Mouse (Mus musculus): ENCODE results near the gene Gm6034. TPM values are rescaled to one million over a fixed set of nuclear protein-coding genes. Genes with fewer than 3 reads are reported as not detected.
"Not testable (repeated sequence)": the region's sequence is repeated elsewhere in the genome, so short reads cannot be mapped to it uniquely, and the experiment has no call there.

The Gm6034 gene
- total RNA-seq, 2 experiments from 2014 or later = not detected

DNA sequence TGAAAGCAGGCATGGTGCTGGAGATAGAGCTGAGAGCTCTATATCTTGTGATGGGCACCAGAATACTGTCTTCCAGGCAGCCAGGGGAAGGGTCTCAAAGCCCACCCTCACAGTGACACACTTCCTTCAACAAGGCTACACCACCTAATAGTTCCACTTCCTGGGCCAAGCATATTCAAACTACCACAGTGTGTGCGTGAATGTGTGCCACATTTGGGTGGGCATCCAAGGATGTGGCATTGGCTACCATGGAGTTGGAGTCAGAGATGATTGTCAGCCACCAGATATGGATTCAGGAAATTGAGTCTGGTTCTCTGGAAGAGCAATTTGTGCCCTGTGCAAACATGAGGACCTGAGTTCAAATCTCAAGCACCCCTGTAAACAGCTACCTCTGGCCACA lies 21.5 kb upstream of the Gm6034 start:
- no peak for DNase-seq
- intact Hi-C loops (cut with DNase I; ENCODE audit: low total_unique reads) = no loop called here

DNA sequence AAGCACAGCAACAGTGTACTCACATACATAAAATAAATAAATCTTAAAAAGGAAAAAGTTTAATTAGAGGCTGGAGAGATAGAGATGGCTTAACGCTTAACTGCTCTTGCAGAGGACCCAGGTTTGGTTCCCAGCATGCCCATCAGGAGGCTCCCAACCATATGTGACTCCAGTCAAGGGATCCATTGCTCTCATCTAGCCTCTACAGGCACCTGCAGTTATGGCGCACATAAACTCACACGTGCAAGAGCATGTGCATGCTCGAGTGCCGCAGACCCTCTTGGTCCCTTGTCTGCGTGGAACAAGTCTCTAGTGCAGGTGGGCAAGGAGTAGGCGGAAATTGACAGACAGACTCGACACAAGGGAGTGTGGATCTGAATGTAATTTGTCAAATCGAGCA lies 20.7 kb upstream of the Gm6034 start:
- intact Hi-C loops (cut with DNase I; ENCODE audit: low total_unique reads) = no loop called here

DNA sequence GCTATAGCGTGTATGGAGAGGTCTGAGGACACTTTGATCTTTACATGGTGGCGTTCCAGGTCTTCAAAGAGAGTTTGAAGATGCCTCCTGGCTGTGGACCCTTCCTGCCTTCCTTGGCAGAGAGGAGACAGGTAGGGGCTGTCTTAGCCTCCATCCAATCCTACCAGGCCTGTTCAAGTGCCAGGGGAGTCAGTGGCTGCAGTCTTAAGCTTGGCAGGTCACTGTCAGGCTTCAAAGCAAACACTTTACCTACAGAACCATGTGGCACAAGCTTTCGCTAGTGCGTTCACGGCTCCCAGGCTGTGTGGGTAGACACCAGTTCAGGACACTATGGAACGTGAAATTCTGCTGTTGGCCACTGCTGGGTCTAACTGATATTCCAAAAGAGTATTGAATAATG lies 19.8 kb upstream of the Gm6034 start:
- intact Hi-C loops (cut with DNase I; ENCODE audit: low total_unique reads) = no loop called here
- no peak for DNase-seq

More for the DNA sequence above, 20.7 kb upstream of the Gm6034 start:
- DNase-seq = no peak

DNA sequence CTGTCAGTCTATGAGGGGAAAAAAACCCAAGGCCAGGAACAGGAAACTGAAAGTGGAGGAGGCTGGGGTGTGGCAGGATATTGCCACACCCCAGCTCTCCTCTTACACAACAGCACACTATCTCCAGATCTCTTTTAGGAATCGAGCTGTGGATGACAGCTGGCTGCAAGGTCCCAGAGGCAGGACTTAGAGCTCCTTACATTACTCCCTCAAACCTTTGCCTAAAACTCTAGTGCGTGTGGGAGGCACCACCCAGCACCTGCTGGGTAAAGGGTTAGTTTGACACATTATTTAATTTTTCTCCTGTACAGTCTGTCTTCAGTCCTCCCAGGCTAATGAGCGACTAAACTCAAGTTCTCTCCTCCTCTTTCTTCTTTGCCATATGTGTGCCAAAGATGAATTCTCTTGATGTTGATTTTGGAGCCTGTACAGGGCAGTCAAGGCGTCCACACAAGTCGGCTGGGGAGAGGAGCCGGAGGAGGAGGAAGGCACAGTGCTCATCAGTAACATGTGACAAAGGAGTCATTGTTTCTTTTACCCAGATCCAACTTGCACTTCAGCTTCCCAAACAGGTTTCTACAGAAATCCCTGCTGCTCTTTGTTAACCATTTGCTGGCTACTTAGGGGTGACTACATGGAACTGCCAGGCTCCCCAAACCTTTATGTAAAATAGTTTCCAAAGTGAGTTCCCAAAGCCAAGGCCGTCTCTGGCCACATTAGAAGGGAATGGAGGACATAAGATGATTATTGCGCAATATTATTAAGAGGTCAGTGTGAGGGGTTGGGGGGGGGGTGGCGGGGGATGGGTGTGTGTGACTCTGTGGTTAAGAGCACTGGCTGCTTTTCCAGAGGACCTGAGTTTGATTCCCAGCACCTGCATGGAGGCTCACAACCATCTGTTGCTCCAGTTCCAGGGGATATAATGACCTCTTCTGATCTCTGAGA lies 18.8 kb upstream of the Gm6034 start:
- intact Hi-C loops (cut with DNase I; ENCODE audit: low total_unique reads) = no loop called here
- DNase-seq = no peak

DNA sequence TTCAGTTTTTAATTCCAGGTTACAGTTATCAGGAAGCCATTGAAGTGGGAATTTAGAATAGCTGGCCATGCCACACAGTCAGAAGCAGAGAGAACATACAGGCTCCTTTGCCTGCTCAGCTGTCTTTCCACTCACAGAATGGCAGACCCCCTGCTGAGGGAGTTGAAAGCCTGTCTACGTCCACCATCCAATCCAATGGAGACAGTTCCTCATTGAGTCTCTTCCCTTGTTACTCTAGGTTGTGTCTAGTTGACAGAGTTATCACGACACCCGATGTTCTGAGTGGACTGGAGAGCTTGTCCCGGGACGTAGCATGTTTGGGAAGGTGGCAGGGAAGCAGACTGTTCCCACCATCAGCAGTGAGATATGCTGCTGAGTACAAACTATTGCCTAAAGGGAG lies 17.6 kb upstream of the Gm6034 start:
- intact Hi-C loops (cut with DNase I; ENCODE audit: low total_unique reads) = no loop called here
- DNase-seq = no peak

DNA sequence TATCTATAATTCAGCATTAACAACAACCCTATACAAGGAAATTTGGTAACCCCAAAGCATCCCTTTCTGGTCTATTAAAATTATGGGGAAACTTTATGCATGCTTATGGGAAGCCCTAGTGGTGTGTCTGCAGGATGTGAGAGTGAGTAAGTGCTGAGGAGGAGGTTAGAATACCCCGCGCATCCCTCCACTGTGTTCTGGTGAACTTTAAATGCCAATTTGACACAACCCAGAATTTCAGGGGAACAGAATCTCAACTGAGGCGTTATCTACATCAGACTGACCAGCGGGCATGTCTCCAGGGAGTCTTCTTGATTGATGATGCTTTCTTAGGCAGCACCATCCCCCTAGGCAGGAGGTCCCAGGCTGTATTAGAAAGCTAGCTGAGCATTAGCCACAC lies 16.9 kb upstream of the Gm6034 start:
- no peak for DNase-seq
- intact Hi-C loops (cut with DNase I; ENCODE audit: low total_unique reads) = no loop called here

DNA sequence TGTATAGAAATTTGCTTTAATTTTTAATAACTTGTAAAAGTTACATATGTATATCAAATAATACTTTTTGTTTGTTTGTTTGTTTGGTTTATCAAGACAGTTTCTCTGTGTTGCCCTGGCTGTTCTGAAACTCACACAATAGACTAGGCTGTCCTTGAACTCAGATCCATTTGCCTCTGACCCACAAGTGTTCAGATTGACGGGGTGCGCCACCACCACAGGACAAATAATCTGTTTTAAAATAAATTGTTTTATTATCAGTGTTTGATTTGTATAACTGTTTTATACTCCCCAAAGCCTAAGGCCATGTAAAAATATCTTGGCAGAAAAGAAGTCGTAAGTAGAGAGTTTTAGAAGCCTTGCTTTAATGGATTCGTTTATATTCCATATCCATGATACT lies 15.1 kb upstream of the Gm6034 start:
- DNase-seq = no peak
- intact Hi-C loops (cut with DNase I; ENCODE audit: low total_unique reads) = no loop called here

DNA sequence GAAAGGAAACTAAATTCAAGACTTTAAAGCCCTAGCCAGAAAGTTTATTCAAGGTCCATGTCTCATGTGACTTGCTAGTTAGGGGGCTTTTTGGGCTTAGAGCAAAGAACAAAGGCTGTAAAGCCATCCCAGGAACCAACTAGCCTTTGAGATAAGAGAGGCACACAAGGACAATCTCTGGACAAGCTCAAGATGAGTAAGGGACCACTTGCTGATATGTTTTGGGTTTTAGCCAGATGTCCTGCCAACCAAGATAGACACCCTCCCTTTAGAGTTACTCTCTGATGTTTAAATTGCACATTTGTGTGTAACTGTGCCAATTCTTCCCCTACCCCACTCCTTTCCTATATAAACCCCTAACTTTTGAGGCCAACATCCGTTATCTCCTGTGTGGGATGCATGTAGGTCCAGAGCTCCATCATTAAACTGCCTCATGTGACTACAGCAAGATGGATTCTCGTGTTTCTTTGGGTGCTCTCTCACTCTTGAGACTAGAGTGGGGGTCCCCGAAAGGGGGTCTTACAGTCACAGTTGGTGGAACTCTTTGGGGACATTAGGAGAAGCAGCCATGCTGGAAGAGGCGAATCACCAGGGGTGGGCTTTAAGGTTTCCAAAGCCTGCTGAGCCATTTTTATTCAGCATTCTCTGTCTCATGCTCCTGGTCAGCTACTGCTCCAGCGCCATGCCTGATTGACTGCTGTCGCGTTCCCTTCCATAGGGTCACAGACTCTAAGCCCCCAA lies 13.7 kb upstream of the Gm6034 start:
- DNase-seq = no peak
- intact Hi-C loops (cut with DNase I; ENCODE audit: low total_unique reads) = no loop called here

DNA sequence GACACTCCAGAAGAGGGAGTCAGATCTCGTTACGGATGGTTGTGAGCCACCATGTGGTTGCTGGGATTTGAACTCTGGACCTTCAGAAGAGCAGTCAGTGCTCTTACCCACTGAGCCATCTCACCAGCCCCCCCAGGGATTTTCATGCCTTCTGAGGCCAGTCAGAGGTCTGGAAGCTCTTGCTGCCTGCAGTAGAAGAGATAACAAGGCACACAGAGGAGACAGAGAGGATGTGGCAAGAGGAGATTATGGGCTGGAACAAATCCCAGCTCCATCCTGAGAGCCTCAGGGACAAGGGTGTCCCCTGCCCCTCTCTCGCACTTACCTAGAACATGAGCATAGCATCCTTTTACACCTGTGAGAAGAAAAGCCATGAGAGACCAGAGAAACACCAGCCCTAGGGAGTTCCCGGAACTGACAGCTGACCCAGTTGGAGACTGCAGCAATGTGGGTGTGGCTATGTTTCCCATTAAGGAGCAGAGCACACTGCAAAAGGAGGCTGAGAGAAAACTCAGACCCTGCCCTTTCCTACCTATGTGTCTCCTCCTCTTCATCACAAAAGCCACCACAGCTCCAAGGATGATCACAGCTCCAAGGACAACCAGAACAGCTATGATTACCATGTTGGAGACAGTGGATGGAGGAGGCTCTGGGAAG lies 12.6 kb upstream of the Gm6034 start:
- DNase-seq = not testable (repeated sequence)

DNA sequence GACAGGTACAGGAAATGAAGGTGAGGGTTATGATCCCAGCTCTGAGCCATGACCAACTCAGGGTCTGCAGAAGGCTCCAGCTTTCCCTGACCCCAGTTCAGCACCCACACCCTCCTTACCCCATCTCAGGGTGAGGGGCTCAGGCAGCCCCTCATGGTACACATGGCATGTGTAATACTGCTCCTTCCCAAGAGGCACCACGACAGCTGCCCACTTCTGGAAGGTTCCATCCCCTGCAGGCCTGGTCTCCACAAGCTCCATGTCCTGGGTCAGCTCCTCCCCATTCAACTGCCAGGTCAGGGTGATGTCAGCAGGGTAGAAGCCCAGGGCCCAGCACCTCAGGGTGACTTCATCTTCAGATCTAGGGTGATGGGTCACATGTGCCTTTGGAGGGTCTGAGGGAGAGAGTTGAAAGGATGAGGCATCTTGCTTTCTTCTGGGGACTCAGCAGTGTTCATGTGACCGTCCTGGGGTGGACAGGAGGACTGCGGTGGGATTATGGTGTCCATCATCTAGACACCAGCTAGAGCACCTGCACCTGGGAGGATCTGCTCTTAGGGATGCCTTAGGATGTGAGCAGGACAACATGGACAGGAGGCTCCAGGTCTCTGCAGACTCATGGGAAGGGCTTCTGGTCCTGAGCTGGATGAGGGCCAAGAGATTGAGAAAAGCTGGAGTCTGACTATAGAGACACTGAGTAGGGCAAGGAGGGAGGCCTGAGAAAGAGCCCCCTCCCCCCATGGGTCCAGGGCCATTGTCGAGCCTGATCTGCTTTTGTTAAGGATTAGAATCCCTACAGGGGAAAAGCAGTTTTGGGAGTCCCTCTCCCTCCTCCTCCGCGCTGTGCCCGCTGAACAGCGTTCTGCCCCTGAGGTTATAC lies 11.8 kb upstream of the Gm6034 start:
- intact Hi-C loops (cut with DNase I; ENCODE audit: low total_unique reads); DNase-seq: not testable (repeated sequence)

More for the DNA sequence above, 12.6 kb upstream of the Gm6034 start:
- intact Hi-C loops (cut with DNase I; ENCODE audit: low total_unique reads) = not testable (repeated sequence)

DNA sequence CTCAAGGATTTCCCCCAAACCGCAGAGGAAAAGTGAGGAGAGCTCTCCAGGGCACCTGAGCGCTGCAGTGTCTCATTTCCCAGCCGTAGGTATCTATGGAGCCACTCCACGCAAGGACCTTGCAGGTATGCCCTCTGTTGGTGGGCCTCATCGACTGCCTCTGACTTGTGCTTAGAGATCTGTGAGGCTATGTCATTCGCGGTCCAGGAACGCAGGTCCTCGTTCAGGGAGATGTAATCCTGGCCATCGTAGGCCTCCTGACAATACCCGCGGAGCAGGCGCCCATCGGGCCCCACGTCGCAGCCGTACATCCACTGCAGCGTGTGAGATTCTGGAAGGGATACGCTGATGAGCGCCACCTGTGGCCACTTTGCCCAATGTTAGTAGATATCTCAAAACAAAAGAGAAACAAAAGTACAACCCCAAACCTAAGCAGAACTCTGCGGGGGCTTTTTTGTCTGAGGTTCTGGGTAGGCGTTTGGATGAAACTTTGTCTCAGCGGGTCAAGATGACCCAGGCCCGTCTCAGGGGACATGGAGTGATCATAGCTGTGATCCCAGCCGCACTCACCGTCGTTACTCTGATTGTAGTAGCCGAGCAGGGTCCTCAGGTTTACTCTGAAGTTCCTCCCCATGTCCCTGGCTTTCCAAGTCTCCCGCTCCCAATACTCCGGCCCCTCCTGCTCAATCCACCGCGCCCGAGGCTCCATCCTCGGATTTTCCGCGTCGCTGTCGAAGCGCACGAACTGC lies 11.0 kb upstream of the Gm6034 start:
- DNase-seq; intact Hi-C loops (cut with DNase I; ENCODE audit: low total_unique reads): not testable (repeated sequence)

DNA sequence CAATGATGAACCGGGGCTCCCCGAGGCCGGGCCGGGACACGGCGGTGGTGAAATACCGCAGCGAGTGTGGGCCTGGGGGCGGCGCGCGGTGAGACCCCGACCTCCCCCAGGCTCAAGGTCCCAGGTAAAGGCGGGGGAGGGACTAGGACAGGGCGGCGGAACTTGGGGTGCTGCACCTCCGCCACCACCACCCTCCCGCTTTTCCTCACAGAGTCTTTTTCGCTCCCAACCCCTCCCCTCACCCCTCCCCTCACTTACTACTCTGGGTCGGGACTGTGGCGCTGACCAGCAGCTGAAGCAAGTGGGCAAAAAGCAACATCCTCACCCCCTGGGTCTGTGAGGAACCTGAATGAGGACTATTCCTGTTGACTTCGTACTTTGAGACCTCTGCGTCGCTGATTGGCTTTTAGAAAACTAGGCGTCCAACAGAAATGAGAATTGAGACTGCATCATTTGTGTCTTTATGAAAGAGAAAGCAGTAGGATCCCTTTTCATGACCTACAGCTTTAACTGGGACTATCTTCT lies 10.3 kb upstream of the Gm6034 start, which contains the start of gene H2-T23:
Gene H2-T23, minus strand, starts transcription at position 505 of the 525 bp plus-strand sequence.
- intact Hi-C loops (cut with DNase I; ENCODE audit: low total_unique reads) = not testable (repeated sequence)
- peak; percentile 22 for DNase-seq

DNA sequence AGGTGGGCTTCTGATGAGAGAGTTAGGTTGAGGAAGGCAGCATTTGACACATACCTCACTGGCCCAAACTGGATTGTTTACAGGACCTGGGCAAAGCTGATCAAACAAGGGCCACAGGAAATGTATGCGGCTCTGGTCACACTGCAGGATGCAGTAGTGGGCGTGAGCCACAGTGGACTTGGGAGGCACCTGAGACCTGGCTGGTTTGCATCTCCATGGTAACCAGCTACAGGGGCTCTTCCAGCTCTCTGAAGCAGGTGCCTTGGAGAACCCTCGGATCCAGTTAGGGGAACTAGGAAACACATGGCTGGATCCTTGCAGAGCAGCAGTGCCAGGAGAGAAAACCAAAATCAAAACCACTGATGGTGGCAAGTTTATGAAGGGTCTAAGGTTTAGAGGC lies 8.2 kb upstream of the Gm6034 start:
- DNase-seq = not testable (repeated sequence)
- intact Hi-C loops (cut with DNase I; ENCODE audit: low total_unique reads) = loop anchor here (2.0 kb wide), 1 partner anchor 38 kb away; no protein-coding TSS in a partner anchor

DNA sequence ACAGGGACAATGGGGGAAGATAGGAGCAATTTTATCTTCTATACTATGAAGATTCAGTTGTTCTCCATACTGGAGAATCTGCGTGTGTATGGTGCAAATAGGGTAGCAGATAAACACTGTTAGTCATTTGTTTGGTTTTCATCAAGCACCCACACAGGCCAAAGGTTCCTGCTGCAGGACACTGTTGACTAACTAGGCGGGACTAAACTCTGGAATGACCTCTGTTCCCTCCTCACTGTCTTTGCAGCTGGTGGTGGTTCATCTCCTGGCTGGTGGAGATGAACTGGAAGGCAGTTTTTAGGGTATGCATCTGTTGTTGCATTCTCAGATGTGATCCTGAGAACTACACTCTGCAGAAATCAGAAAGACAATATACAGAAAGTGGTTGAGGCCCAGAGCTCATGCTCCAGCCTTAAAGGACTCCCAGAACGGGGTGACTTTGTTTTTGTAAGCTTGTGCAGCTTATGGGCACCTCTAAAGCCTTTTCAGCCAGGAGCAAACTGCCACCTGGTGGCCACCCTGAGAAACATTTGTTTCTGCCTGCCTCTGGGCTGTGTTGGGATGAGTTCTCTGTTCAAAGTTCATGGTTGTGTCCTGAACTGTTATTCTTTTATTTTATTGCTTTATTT lies 7.6 kb upstream of the Gm6034 start:
- peak; percentile 46 for DNase-seq
- intact Hi-C loops (cut with DNase I; ENCODE audit: low total_unique reads) = loop anchor here (2.0 kb wide), 1 partner anchor 38 kb away; no protein-coding TSS in a partner anchor

DNA sequence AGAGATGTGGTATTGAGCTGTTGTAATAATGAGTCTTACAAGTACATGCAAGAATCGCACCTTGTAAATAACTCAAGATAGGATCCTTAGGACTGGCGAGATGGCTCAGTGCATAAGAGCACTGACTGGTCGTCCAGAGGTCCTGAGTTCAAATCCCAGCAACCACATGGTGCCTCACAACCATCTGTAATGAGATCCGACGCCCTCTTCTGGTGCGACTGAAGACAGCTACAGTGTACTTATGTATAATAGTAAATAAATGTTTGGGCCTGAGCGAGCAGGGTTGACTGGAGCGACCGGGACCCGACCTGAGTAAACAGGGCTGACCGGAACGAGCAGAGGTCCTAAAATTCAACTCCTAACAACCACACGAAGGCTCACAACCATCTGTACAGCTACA lies 6.6 kb upstream of the Gm6034 start:
- DNase-seq; intact Hi-C loops (cut with DNase I; ENCODE audit: low total_unique reads): not testable (repeated sequence)

DNA sequence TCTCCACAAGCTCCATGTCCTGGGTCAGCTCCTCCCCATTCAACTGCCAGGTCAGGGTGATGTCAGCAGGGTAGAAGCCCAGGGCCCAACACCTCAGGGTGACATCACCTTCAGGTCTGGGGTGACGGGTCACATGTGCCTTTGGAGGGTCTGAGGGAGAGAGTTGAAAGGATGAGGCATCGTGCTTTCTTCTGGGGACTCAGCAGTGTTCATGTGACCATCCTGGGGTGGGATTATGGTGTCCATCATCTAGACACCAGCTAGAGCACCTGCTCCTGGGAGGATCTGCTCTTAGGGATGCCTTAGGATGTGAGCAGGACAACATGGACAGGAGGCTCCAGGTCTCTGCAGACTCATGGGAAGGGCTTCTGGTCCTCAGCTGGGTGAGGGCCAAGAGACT lies 2.2 kb upstream of the Gm6034 start:
- DNase-seq; intact Hi-C loops (cut with DNase I; ENCODE audit: low total_unique reads): not testable (repeated sequence)

DNA sequence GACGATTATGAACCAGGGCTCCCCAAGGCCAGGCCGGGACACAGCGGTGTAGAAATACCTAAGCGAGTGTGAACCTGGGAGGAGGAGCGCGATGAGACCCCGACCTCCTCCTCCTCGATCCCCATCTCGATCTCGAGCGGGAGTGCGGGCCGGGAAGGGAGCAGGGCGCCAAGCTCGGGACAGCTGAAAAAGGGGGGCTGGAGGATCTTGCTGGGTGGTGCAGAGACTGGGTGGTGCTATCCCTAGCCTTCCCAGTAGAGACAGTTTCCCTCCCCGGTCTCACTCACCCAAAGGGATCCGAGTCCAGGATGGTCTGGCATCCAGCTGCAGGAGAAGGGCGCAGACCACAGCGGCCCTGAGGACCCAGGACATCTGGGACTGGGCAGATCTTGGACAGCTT lies 706 bp upstream of the Gm6034 start:
- DNase-seq = not testable (repeated sequence)

DNA sequence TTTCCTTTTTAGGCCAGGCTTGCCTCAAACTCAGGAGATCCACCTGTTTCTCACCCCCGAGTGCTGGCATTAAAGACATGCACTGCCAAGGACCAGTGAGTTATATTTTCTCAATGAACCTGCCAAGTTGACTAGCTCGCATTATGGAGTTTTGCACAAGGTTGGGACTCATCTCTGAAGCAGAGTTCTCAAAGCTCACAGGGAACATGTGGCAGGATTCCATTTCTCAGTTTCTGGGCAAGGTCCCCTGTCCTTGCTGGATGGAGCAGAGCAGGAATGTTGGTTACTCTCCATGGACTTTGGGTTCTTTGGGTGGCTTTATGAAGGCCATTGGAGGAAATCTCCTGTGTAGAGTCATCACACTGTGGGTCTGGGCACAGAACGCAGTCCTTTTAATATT lies 525 bp downstream of the Gm6034 start:
- intact Hi-C loops (cut with DNase I; ENCODE audit: low total_unique reads) = no loop called here
- DNase-seq = no peak

More for the DNA sequence above, 706 bp upstream of the Gm6034 start:
- intact Hi-C loops (cut with DNase I; ENCODE audit: low total_unique reads) = not testable (repeated sequence)
